In genomic region chr19:41310971-41311703, GRCm38 (mm10) we compare ENCODE assay signal across 8 mouse cellular contexts. TPM values are rescaled to one million over a fixed set of nuclear protein-coding genes. Genes with fewer than 3 reads are reported as not detected.
DNase-seq lines count a peak whose midpoint lies in the region; ATAC-seq and TF ChIP-seq lines count a peak whose summit lies in the region.

No protein-coding gene starts in this region.

- H3K9me3 ChIP-seq in forebrain, postnatal 0 days (ENCODE audit: low read length): no peaks in the 10 kb centered on the region
- H3K9me3 ChIP-seq in intestine, embryonic 15.5 days: no peaks in the 10 kb centered on the region

- 0 out of 2 replicates have a peak, but pooled peaks cover 3% of the 10 kb centered on the region for H3K27me3 ChIP-seq in forebrain, postnatal 0 days (ENCODE audit: insufficient read depth, low read length)
- no peaks in the 10 kb centered on the region for H3K27me3 ChIP-seq in intestine, embryonic 15.5 days (replicated peaks)
- H3K27me3 ChIP-seq in thymus, adult 2 months (ENCODE audit: control insufficient read depth, insufficient read depth, low read length): no peaks in the 10 kb centered on the region

- H3K9ac ChIP-seq in forebrain, postnatal 0 days: peak overlapping the region; percentile 25; the same call in 1 of the 2 replicates
- H3K9ac ChIP-seq in intestine, embryonic 15.5 days: no peak overlapping the region

- no peaks in the 10 kb centered on the region for H3K4me1 ChIP-seq in forebrain, postnatal 0 days (ENCODE audit: insufficient read depth)
- H3K4me1 ChIP-seq in intestine, embryonic 15.5 days (replicated peaks): no peaks in the 10 kb centered on the region
- no peaks in the 10 kb centered on the region for H3K4me1 ChIP-seq in thymus, adult 2 months (replicated peaks; ENCODE audit: control insufficient read depth, insufficient read depth, low read length)

- peak; percentile 11 to 22 for DNase-seq in layer of hippocampus, postnatal 10 days (ENCODE audit: low spot score in 2 of 2)
- no peak for DNase-seq in layer of hippocampus, adult 8-10 months (ENCODE audit: low spot score in 2 of 2)
- peak; percentile 75 for DNase-seq in brain, adult 2 months (ENCODE audit: low read depth, low spot score)
- peak; percentile 74 for DNase-seq in forebrain, postnatal 0 days
- DNase-seq in mesoderm, embryonic 11.5 days (ENCODE audit: low read depth, low spot score): peak; percentile 71
- no peak for DNase-seq in T-cell, adult 2 months (ENCODE audit: low spot score)
- no peak for DNase-seq in thymus, adult 2 months

- H3K27ac ChIP-seq in forebrain, postnatal 0 days (ENCODE audit: low read depth, low read length): 0 out of 2 replicates have a peak overlapping the region, but pooled peaks have one; percentile 6
- no peak overlapping the region for H3K27ac ChIP-seq in intestine, embryonic 15.5 days
- H3K27ac ChIP-seq in thymus, adult 2 months (ENCODE audit: control insufficient read depth, insufficient read depth, low read length): no peak overlapping the region

- WGBS in forebrain, postnatal 0 days: 22% methylated on average over 20 of the region's 20 CpGs
- 17% methylated on average over 20 of the region's 20 CpGs for WGBS in intestine, embryonic 15.5 days
- 54% methylated on average over 20 of the region's 20 CpGs for WGBS in thymus, adult 2 months

- peak overlapping the region; percentile 49 for H3K4me2 ChIP-seq in forebrain, postnatal 0 days (ENCODE audit: low read depth)
- peak overlapping the region; percentile 59 for H3K4me2 ChIP-seq in intestine, embryonic 15.5 days (replicated peaks)

- no peaks in the 10 kb centered on the region for H3K36me3 ChIP-seq in forebrain, postnatal 0 days (ENCODE audit: insufficient read depth)
- H3K36me3 ChIP-seq in intestine, embryonic 15.5 days: no peaks in the 10 kb centered on the region
- no peaks in the 10 kb centered on the region for H3K36me3 ChIP-seq in thymus, adult 2 months (ENCODE audit: control insufficient read depth, insufficient read depth, low read length)

- TF ChIP-seq POLR2A in thymus, adult 2 months (IDR thresholded peaks at IDR 0.05; ENCODE audit: control insufficient read depth, extremely low read depth, insufficient read depth, low read length, poor library complexity): no peak

- peak overlapping the region; percentile 36 for H3K4me3 ChIP-seq in forebrain, postnatal 0 days (ENCODE audit: low read depth, low read length)
- peak overlapping the region; percentile 26 for H3K4me3 ChIP-seq in intestine, embryonic 15.5 days (replicated peaks)
- H3K4me3 ChIP-seq in thymus, adult 2 months (ENCODE audit: control insufficient read depth, insufficient read depth, low read length): no peak overlapping the region

- no peak for TF ChIP-seq CTCF in forebrain, postnatal 0 days (IDR thresholded peaks at IDR 0.05; ENCODE audit: low read depth)
- no peak for TF ChIP-seq CTCF in thymus, adult 2 months (IDR thresholded peaks at IDR 0.05; ENCODE audit: borderline replicate concordance, control insufficient read depth, extremely low read depth, insufficient read depth, low read length, poor library complexity)

- peak; percentile 97 for ATAC-seq in forebrain, postnatal 0 days
- peak; percentile 93 for ATAC-seq in intestine, embryonic 15.5 days

RNA-seq across cellular contexts. Expression of gene Tm9sf3, which starts 47.3 kb away (rescaled TPM):
- 100 to 1,000 TPM; 138 TPM for total RNA-seq in layer of hippocampus, postnatal 10 days (2021)
- 100 to 1,000 TPM; 111 to 123 (median 122) TPM for total RNA-seq in layer of hippocampus, adult 8-10 months (2022)
- 137 and 159 TPM in 2 replicates for total RNA-seq in forebrain, postnatal 0 days (2014; rRNA removed)
- polyA plus RNA-seq in forebrain, postnatal 0 days (2015; fragmentation: Nextera tagmentation; extraction: Ambion mirVana): 50.7 and 66.3 TPM in 2 replicates
- polyA plus RNA-seq in intestine, embryonic 15.5 days (2015; fragmentation: Nextera tagmentation; extraction: Ambion mirVana): 151 and 167 TPM in 2 replicates
- 56.9 and 59.7 TPM in 2 replicates for polyA plus RNA-seq in thymus, adult 2 months (2012; rRNA removed)

Comparison
In these comparisons a context has a peak if more than half of its experiments do, and no peak if none do; other contexts are left out.
1. DNase-seq: peak in layer of hippocampus, postnatal 10 days (2 of 2), brain, adult 2 months (single experiment), forebrain, postnatal 0 days (single experiment) and mesoderm, embryonic 11.5 days (single experiment); none in layer of hippocampus, adult 8-10 months (0 of 2), T-cell, adult 2 months (single experiment) and thymus, adult 2 months (single experiment).